Mouse (Mus musculus) olfactory bulb, adult 2 months (tissue): ENCODE measurements around the gene Rpl36.

Source experiments
- CTCF ChIP-seq: fragments of 200-500 bp; IDR thresholded peaks from 2 replicates; pipeline ENCODE4 v1.5.1; 2012; ENCODE audit warnings: low read depth, mild to moderate bottlenecking, low read length, moderate library complexity; ENCODE audit not compliant: insufficient read depth
- POLR2A ChIP-seq: fragments of 200-500 bp; IDR thresholded peaks from 2 replicates; pipeline ENCODE4 v1.6.1; 2012; ENCODE audit warnings: mild to moderate bottlenecking, low read depth, low read length, moderate library complexity; ENCODE audit not compliant: insufficient read depth

- TF ChIP-seq CTCF (no peak), POLR2A (no peak)
These were observed 34.3 kb downstream of the Rpl36 start for GRCm38 (mm10) chr17:56647546-56647945.
